Mouse (Mus musculus): ENCODE data around the gene Rap2b. TPM values are rescaled to one million over a fixed set of nuclear protein-coding genes. Genes with fewer than 3 reads are reported as not detected.

Rap2b gene
- polyA plus RNA-seq, 1 experiment, result 1.6 TPM

DNA sequence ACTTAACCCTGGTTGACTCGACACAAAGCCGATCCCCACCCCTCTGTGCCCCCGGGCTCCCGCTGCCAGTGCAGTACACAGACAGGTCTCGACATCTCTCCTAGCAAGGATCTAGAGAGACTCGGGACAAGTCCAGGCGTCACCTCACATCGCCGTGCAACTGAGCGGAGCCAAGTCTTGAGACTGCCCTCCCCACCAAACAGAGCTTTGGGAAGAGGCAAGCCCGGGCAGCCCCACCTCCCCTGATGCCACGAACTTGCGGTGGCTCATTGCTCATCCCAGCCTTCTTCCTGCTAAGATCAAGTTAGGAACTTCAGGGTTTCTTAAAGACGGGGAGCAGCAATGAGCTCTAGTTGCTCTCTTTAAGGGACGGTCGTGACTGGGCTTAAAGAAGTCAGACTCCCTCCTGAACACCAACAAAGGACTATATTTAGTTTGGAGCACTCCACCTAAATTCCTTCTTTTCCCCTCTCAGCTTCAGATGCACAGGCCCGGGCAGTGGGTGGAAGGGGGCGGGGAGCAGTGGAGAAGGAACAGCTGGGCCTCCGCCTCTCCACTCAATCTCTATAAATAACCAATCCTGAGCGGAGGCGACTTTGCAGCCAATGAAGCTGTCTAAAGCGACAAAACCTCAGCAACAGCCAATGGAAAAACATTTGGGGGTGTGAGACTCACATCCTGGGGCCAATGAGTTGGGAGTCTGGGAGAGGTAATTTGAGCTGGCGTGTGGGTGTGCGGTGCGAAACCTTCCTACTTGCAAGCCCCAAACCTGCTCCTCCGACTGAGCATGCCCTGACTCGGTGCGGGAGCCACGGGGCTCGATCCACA, 1.9 kb downstream of the Rap2b start:
- Histone ChIP-seq H3K36me3 (ENCODE audit: control insufficient read depth, insufficient read depth, low read length) (no peaks in the 10 kb centered on the region), H3K27ac (ENCODE audit: control insufficient read depth, insufficient read depth, low read depth, low read length) (peak overlapping the region; percentile 78), H3K4me3 (ENCODE audit: control insufficient read depth, low read depth, low read length) (peak overlapping the region; percentile 79), H3K4me1 (ENCODE audit: control insufficient read depth, insufficient read depth, low read length) (peaks cover 18% of the 10 kb centered on the region), H3K27me3 (ENCODE audit: control insufficient read depth, insufficient read depth, low read length) (no peaks in the 10 kb centered on the region; the same call in 1 of the 2 replicates)
- TF ChIP-seq CTCF (IDR thresholded peaks at IDR 0.05; ENCODE audit: control insufficient read depth, insufficient read depth, insufficient replicate concordance, low read depth, low read length) (no peak), POLR2A (IDR thresholded peaks at IDR 0.05; ENCODE audit: control insufficient read depth, low read depth, low read length) (0 out of 2 replicates have a peak, but pooled peaks have one; percentile 10)

DNA sequence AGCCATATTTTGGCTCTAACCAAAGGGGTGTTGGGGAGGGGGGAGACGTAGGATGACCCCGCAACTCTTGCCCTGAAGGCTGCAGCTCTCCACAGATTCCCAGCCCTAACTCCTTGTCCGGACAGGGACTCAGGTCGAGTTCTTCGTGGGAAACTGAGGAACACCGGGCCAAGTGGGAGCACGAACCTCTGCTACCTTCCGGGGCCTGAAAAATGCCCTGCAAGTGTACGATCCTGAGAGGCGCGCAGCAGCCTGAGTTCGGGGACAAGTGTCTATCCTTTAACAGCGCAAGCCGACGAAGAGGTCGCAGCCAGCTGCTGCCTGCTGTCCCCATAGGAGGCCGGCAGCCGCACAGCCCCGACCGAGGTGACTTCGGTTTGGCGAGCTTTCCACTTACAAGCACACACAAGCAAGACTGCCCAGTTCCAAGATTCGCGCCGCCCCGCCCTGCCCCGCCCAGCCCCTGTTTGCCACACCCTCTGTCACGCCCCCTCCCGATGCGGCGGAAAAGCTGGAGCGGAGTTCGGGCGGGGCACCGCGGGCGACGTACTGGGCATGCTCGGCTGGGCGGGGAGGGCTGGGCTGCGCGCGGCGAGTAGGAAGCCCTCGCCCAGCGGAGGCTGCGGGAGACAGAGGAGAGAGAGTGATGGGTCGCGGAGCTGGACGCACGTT, 2.7 kb downstream of the Rap2b start:
- peaks cover 18% of the 10 kb centered on the region for H3K4me1 ChIP-seq (ENCODE audit: control insufficient read depth, insufficient read depth, low read length)
- H3K36me3 ChIP-seq (ENCODE audit: control insufficient read depth, insufficient read depth, low read length), result no peaks in the 10 kb centered on the region
- H3K27me3 ChIP-seq (ENCODE audit: control insufficient read depth, insufficient read depth, low read length), result no peaks in the 10 kb centered on the region; the same call in 1 of the 2 replicates
- no peak for TF ChIP-seq CTCF (IDR thresholded peaks at IDR 0.05; ENCODE audit: control insufficient read depth, insufficient read depth, insufficient replicate concordance, low read depth, low read length)
- TF ChIP-seq POLR2A (IDR thresholded peaks at IDR 0.05; ENCODE audit: control insufficient read depth, low read depth, low read length), result peak; percentile 89
- peak overlapping the region; percentile 80 for H3K27ac ChIP-seq (ENCODE audit: control insufficient read depth, insufficient read depth, low read depth, low read length)
- H3K4me3 ChIP-seq (ENCODE audit: control insufficient read depth, low read depth, low read length), result peak overlapping the region; percentile 92

DNA sequence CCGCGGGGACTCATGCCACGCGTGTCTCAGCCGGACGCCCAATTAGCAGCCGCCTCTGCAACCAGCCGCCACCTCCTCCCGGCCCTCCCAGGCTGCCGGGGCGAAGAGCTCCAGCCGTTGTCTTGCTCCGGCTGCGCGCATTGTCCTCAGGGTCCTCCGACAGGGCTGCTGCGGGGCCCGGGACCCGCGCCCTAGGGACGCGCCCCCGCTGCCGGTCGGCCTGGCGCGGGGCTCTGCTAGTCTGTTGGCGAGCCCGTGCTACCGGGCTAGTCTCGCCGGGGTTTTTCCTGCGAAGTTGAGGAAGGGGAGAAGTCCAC, 3.2 kb downstream of the Rap2b start:
- no peaks in the 10 kb centered on the region; the same call in 1 of the 2 replicates for H3K27me3 ChIP-seq (ENCODE audit: control insufficient read depth, insufficient read depth, low read length)
- no peaks in the 10 kb centered on the region for H3K36me3 ChIP-seq (ENCODE audit: control insufficient read depth, insufficient read depth, low read length)
- H3K4me1 ChIP-seq (ENCODE audit: control insufficient read depth, insufficient read depth, low read length), result peaks cover 18% of the 10 kb centered on the region
- peak overlapping the region; percentile 80 for H3K27ac ChIP-seq (ENCODE audit: control insufficient read depth, insufficient read depth, low read depth, low read length)
- TF ChIP-seq CTCF (IDR thresholded peaks at IDR 0.05; ENCODE audit: control insufficient read depth, insufficient read depth, insufficient replicate concordance, low read depth, low read length) (no peak), POLR2A (IDR thresholded peaks at IDR 0.05; ENCODE audit: control insufficient read depth, low read depth, low read length) (no peak)
- H3K4me3 ChIP-seq (ENCODE audit: control insufficient read depth, low read depth, low read length), result peak overlapping the region; percentile 92

DNA sequence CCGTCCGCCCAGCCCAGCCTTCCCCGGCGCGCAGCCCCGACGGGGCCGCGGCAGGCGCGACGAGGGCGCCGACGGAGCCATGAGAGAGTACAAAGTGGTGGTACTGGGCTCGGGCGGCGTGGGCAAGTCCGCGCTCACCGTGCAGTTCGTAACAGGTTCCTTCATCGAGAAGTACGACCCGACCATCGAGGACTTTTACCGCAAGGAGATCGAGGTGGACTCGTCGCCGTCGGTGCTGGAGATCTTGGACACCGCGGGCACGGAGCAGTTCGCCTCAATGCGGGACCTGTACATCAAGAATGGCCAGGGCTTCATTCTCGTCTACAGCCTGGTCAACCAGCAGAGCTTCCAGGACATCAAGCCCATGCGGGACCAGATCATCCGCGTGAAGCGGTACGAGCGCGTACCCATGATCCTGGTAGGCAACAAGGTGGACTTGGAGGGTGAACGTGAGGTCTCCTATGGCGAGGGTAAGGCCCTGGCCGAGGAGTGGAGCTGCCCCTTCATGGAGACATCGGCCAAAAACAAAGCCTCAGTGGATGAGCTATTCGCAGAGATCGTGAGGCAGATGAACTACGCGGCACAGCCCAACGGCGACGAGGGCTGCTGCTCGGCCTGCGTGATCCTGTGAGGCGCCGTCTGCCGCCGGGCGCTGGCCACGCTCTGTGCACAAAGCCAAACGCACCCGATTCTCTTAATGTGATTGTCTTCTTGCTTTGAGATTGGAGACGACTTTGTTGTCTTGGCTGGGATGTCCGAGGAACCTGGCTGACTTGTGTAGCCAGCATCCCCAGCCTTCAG, 3.7 kb downstream of the Rap2b start:
- TF ChIP-seq POLR2A (IDR thresholded peaks at IDR 0.05; ENCODE audit: control insufficient read depth, low read depth, low read length), result no peak
- TF ChIP-seq CTCF (IDR thresholded peaks at IDR 0.05; ENCODE audit: control insufficient read depth, insufficient read depth, insufficient replicate concordance, low read depth, low read length), result no peak
- peak overlapping the region; percentile 80 for H3K27ac ChIP-seq (ENCODE audit: control insufficient read depth, insufficient read depth, low read depth, low read length)
- no peaks in the 10 kb centered on the region for H3K36me3 ChIP-seq (ENCODE audit: control insufficient read depth, insufficient read depth, low read length)
- no peaks in the 10 kb centered on the region; the same call in 1 of the 2 replicates for H3K27me3 ChIP-seq (ENCODE audit: control insufficient read depth, insufficient read depth, low read length)
- H3K4me3 ChIP-seq (ENCODE audit: control insufficient read depth, low read depth, low read length), result peak overlapping the region; percentile 92
- H3K4me1 ChIP-seq (ENCODE audit: control insufficient read depth, insufficient read depth, low read length), result peaks cover 18% of the 10 kb centered on the region

DNA sequence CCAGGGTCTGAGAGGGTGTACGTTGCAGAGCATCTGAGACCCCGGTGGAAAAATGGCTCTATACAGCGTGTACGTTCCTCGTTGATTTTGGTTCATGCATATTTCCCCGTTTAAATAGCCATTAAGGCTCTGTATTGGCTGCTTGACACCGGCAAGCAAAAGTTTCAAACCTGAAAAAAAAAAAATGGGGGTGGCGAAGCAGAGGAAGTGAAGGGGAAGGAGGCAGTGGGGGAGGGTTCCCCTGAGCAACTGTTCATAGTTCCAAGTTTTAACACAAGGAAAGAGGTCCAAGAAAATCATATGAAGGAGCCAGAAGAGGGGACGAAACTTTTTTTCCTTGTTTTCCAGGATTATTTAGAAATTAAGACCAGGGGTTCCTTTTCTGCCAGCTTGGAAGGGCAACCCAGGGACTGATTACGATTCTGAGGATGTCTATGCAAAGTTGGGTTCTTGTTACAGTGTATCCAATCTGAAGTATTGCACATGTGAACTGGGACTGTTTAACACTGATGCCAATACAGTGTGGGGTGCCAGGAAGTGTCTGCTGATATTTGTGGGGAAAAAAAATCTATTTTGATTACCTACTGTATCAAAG, 4.4 kb downstream of the Rap2b start, which contains the start of gene B430305J03Rik:
TSS of gene B430305J03Rik (minus strand) at position 173 of the 595 bp plus-strand sequence.
- H3K27me3 ChIP-seq (ENCODE audit: control insufficient read depth, insufficient read depth, low read length), result no peaks in the 10 kb centered on the region; the same call in 1 of the 2 replicates
- H3K36me3 ChIP-seq (ENCODE audit: control insufficient read depth, insufficient read depth, low read length), result no peaks in the 10 kb centered on the region
- H3K4me1 ChIP-seq (ENCODE audit: control insufficient read depth, insufficient read depth, low read length), result peaks cover 18% of the 10 kb centered on the region
- peak within 1 kb of the TSS; percentile 92 for H3K4me3 ChIP-seq (ENCODE audit: control insufficient read depth, low read depth, low read length)
- peak within 1 kb of the TSS; percentile 80 for H3K27ac ChIP-seq (ENCODE audit: control insufficient read depth, insufficient read depth, low read depth, low read length)
- TF ChIP-seq CTCF (IDR thresholded peaks at IDR 0.05; ENCODE audit: control insufficient read depth, insufficient read depth, insufficient replicate concordance, low read depth, low read length), result no peak
- TF ChIP-seq POLR2A (IDR thresholded peaks at IDR 0.05; ENCODE audit: control insufficient read depth, low read depth, low read length), result no peak

DNA sequence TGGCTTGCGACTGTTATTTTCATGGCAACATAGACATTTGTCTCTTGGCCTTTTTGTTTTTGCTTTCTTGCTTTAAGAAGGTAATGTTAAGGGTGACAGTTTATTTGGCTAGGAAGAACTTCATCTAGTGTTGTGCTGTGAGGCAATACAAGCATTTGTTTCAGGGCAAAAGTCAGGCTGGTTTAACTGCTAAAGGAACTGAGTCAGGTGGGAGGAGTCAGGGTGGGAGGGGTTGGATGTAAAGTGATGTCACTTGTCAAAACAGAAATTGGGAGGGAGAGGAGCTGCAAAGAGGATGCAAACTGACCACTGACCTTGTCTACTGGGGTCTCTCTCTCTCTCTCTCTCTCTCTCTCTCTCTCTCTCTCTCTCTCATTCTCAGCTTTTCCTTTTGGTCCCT, 7.0 kb downstream of the Rap2b start:
- no peak overlapping the region for H3K27ac ChIP-seq (ENCODE audit: control insufficient read depth, insufficient read depth, low read depth, low read length)
- peaks cover 14% of the 10 kb centered on the region for H3K4me1 ChIP-seq (ENCODE audit: control insufficient read depth, insufficient read depth, low read length)
- no peaks in the 10 kb centered on the region for H3K36me3 ChIP-seq (ENCODE audit: control insufficient read depth, insufficient read depth, low read length)
- no peak overlapping the region for H3K4me3 ChIP-seq (ENCODE audit: control insufficient read depth, low read depth, low read length)
- H3K27me3 ChIP-seq (ENCODE audit: control insufficient read depth, insufficient read depth, low read length), result no peaks in the 10 kb centered on the region; the same call in 1 of the 2 replicates
- TF ChIP-seq CTCF (IDR thresholded peaks at IDR 0.05; ENCODE audit: control insufficient read depth, insufficient read depth, insufficient replicate concordance, low read depth, low read length), result no peak
- no peak for TF ChIP-seq POLR2A (IDR thresholded peaks at IDR 0.05; ENCODE audit: control insufficient read depth, low read depth, low read length)

All from testis, adult 2 months (tissue).